Mouse (Mus musculus) heart, embryonic 16.5 days (tissue): ENCODE measurements around the gene Prr15l. TPM values are rescaled to one million over a fixed set of nuclear protein-coding genes. Genes with fewer than 3 reads are reported as not detected.
A peak's percentile ranks its signal among the peaks of the same experiment; 100 is the strongest.

Experiments
- ATAC-seq: fragments of 200-750 bp; cut with Nextera tagmentation; replicated peaks from 2 replicates; pipeline ENCODE4 v1.8.0; 2017; ENCODE audit warnings: moderate number of reproducible peaks; ENCODE audit not compliant: insufficient read depth, low FRiP score; ENCODE audit errors: extremely low read depth
- H3K27ac ChIP-seq: fragments of 300-500 bp; sonication (generic); 2 replicates; pipeline ENCODE4 v1.5.1; 2014; ENCODE audit warnings: mild to moderate bottlenecking, low read length, control low read depth, moderate library complexity
- H3K27me3 ChIP-seq: fragments of 300-500 bp; sonication (generic); 2 replicates; pipeline ENCODE4 v1.6.1; 2014; ENCODE audit warnings: low read length, mixed read lengths; ENCODE audit not compliant: control insufficient read depth, insufficient read depth
- H3K36me3 ChIP-seq: fragments of 300-500 bp; sonication (generic); 2 replicates; pipeline ENCODE4 v1.6.1; 2014; ENCODE audit not compliant: control insufficient read depth, insufficient read depth
- H3K4me1 ChIP-seq: fragments of 300-500 bp; sonication (generic); 2 replicates; pipeline ENCODE4 v1.6.1; 2014; ENCODE audit warnings: low read length, mixed read lengths; ENCODE audit not compliant: control insufficient read depth, insufficient read depth
- H3K4me2 ChIP-seq: fragments of 300-500 bp; sonication (generic); 2 replicates; pipeline ENCODE4 v1.6.1; 2014; ENCODE audit warnings: low read depth, mild to moderate bottlenecking, control low read depth, low read length
- H3K4me3 ChIP-seq: fragments of 300-500 bp; sonication (generic); 2 replicates; pipeline ENCODE4 v1.5.1; 2014; ENCODE audit warnings: mild to moderate bottlenecking, control low read depth, low read length
- H3K9ac ChIP-seq: fragments of 300-500 bp; sonication (generic); 2 replicates; pipeline ENCODE4 v1.6.1; 2014; ENCODE audit warnings: low read length, control low read depth
- H3K9me3 ChIP-seq: fragments of 300-500 bp; sonication (generic); replicated peaks from 2 replicates; pipeline ENCODE4 v1.6.1; 2016; ENCODE audit warnings: low read length; ENCODE audit not compliant: control insufficient read depth
- WGBS: fragments of 180-500 bp; shearing (Covaris S2); extraction: QIAGEN DNeasy Blood & Tissue Kit; methylation state at CpG from one replicate; pipeline ENCODE4 v1.1.7; 2014; 5-methylcytosine and 5-hydroxymethylcytosine counted together
- polyA plus RNA-seq: library from polyadenylated mRNA; unstranded; fragments of >200 nt; fragmentation: Nextera tagmentation; extraction: Ambion mirVana; gene quantifications from 2 replicates; pipeline ENCODE4 v1.2.1, GENCODE M21; 2015

Prr15l gene
- polyA plus RNA-seq, 1 experiment from 2014 or later, result 1.0 TPM

DNA sequence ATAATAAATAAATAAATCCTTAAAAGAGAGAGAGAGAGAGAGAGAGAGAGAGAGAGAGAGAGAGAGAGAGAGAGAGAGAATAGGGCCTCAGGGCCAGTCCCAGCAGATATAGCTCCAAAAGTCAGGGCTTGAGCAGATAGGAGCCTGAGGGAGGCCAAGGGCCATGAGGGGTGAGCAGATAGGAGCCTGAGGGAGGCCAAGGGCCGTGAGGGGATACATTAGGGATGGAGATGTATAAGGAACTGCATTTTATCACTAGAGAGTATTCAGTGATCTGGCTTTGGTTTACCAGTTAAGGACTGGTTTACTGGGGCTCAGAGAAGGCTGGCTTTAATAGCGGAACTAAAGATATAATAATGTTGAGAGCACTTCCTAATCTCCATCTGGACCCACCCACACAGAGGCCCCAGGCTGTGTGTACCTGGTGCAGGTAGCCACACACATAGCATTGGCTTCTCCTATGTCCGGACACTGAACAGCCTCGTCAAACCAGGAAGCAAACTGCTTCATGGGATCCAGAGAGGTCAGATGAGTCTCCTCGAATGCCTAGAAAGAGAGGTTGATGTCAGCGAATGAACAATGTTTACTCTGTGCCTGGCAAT, 14.2 kb downstream of the Prr15l start:
- no peak overlapping the region for H3K9ac ChIP-seq
- WGBS, result 75% methylated on average over 6 of the region's 6 CpGs
- ATAC-seq, result no peak
- H3K9me3 ChIP-seq, result no peaks in the 10 kb centered on the region
- no peak overlapping the region for H3K4me2 ChIP-seq
- H3K27me3 ChIP-seq, result no peaks in the 10 kb centered on the region
- no peak overlapping the region for H3K4me3 ChIP-seq
- H3K4me1 ChIP-seq, result peaks cover 3% of the 10 kb centered on the region; the same call in 1 of the 2 replicates
- no peak overlapping the region for H3K27ac ChIP-seq
- H3K36me3 ChIP-seq, result no peaks in the 10 kb centered on the region

DNA sequence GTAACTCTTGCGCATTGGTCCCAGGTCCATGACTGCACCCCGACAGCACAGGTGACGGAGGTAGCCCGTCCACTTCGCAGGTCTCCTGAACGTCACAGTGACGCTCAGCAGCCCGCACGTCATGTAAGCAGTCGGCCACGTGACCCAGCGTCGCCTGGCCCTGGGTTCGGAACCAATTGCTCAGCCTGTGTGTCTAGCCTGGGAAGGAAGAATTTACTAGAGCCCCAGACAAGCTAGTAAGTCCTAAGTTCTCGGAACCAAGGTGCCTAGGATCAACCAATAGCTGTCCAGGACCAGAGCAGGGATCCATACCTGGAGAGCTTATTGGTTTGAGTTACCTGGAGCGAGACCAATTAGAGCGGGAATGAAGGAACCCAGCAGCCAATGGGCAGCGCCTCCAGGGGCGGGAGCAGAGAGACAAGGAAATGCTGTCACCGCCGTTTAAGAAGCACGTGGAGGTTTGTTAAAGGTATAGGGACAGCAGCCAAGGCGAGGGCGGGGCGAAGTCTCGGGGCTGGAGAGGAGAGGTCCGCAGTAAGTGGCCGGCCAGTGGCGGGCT, 15.9 kb downstream of the Prr15l start, which contains the start of gene Pnpo:
Gene Pnpo (minus strand): TSS at position 241 of the 559 bp plus-strand sequence.
- Histone ChIP-seq H3K4me2 (peak within 1 kb of the TSS; percentile 97), H3K9me3 (no peaks in the 10 kb centered on the region), H3K4me1 (peaks cover 3% of the 10 kb centered on the region; the same call in 1 of the 2 replicates), H3K27me3 (no peaks in the 10 kb centered on the region), H3K36me3 (no peaks in the 10 kb centered on the region), H3K9ac (peak within 1 kb of the TSS; percentile 79), H3K27ac (peak within 1 kb of the TSS; percentile 36), H3K4me3 (peak within 1 kb of the TSS; percentile 70)
- WGBS, result 0% methylated on average over 29 of the region's 29 CpGs
- ATAC-seq, result peak; percentile 98

DNA sequence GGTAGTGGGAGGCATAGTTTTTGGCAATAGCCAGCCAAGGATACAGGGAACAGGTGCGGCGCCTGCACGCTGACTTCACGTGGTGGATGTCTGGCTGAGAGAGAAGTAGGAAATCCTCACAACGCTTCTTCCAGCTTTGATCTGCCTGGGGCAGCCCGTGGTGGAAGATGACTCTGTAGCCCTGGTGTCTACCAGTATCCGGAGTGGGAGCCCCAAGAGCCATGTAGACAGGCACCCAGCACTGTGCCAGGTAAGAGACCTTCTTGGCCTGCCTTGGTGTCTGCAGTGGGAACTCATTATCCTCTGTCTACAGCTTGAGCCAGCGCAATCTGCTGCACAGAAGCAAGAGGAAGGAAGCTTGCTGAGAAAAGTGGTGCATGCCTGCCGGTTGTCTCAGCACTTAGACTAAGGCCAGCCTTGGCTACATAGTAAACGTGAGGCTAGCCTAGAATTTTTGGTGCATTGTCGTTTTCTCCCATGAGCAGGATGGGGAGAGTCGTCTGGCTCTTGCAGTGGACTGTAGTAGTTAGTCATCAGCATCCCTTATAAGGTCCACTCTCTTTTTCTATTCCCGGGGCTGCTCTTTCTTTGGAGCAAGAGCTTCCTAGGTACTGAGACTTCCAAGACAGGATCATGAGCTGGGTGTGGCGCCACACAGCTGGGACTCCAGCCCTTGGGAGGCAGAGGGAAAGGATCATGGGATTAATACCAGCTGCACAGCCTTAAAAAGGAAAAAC, 17.1 kb downstream of the Prr15l start:
- Histone ChIP-seq H3K27me3 (no peaks in the 10 kb centered on the region), H3K9me3 (no peaks in the 10 kb centered on the region), H3K36me3 (no peaks in the 10 kb centered on the region), H3K27ac (no peak overlapping the region; the same call in 1 of the 2 replicates), H3K4me2 (peak overlapping the region; percentile 97), H3K4me1 (peaks cover 3% of the 10 kb centered on the region; the same call in 1 of the 2 replicates), H3K4me3 (peak overlapping the region; percentile 70), H3K9ac (peak overlapping the region; percentile 75)
- WGBS, result 70% methylated on average over 14 of the region's 14 CpGs
- ATAC-seq, result no peak

DNA sequence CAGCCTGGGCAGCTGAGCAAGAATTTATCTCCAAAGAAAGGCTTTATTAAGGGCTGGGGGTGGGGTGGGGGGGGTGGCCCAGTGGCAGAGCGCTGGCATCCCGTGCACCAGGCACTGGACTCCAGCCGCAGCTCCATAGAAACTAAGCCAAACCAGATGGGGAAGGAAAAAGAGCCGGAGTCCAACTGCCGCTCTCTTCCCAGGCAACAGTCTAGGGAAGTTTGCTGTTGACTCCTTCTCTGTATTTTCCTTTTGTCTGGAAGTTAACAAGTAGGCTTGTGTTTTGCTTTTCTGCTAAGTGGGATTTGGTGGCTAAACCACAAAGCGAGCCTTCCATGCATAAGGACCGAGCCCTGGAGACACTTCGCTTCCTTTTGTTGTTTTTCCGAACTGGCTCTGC, 18.6 kb downstream of the Prr15l start:
- Histone ChIP-seq H3K27ac (no peak overlapping the region), H3K9me3 (no peaks in the 10 kb centered on the region), H3K9ac (no peak overlapping the region), H3K36me3 (peaks cover 9% of the 10 kb centered on the region), H3K4me1 (peaks cover 3% of the 10 kb centered on the region; the same call in 1 of the 2 replicates), H3K4me2 (no peak overlapping the region), H3K4me3 (no peak overlapping the region), H3K27me3 (no peaks in the 10 kb centered on the region)
- no peak for ATAC-seq
- WGBS, result 79% methylated on average over 9 of the region's 9 CpGs

DNA sequence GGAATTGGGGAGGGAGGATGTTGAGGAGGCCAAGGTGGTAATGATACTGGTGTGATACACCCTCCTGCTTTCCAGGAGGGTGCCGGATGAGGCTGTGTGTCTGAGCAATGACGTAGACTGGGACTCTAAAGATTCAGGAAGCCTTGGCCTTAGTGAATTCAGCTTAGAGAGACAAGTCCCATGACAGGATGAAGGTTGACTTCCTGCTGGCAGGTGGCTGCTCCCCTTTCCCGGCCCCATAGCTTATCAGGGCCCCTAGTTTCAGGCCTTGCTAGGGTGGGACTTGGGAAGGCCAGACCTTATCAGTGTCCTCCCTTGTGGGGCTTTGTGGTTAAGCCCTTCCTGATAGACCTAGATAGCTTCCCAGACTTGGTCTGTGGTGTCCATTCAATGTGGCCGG, 19.9 kb downstream of the Prr15l start:
- Histone ChIP-seq H3K9ac (no peak overlapping the region), H3K4me2 (no peak overlapping the region), H3K36me3 (peaks cover 14% of the 10 kb centered on the region), H3K27ac (no peak overlapping the region), H3K4me3 (no peak overlapping the region), H3K9me3 (no peaks in the 10 kb centered on the region), H3K4me1 (peaks cover 3% of the 10 kb centered on the region; the same call in 1 of the 2 replicates), H3K27me3 (no peaks in the 10 kb centered on the region)
- 71% methylated on average over 4 of the region's 4 CpGs for WGBS
- ATAC-seq, result no peak

DNA sequence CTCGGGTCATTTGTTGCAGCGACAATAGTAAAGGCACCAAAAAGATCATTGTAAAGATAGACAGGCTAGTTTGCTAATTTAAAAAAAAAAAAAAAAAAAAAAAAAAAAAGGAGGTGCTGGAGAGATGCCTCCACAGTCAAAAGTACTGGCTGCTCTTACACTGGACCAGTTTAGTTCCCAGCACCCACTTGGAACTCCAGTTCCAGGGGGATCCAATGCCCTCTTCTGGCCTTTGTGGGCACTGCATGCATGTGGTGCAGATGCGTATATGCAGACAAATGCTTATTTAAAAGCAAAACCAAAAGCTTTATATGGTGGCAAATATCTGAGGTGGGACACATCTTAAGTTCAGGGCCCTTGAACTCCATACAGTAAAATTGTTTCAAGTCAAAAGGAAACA, 22.9 kb downstream of the Prr15l start:
- H3K36me3 ChIP-seq, result peaks cover 29% of the 10 kb centered on the region
- WGBS, result 98% methylated on average over 3 of the region's 3 CpGs
- ATAC-seq, result no peak

DNA sequence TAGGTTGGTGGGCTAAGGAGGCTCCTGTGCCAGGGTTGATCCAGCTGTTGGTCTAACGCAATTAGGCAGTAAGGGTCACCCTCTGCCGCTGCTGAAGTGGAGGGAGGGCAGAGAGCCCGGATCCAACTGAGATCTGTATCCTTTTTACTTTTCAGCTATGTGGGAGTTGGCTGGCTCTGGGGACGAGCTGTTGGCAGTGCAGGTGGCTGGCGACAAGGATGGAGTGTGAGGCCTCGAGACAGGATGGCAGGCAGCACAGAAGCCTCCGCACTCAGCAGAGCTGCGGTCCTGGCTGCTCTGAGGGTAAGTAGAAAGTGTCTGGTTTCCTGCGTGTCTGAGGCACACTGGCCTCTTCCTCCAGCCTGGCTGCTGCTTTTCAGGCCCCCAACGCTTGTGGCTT, 24.5 kb downstream of the Prr15l start:
- H3K9me3 ChIP-seq, result no peaks in the 10 kb centered on the region
- no peak overlapping the region for H3K9ac ChIP-seq
- peaks cover 41% of the 10 kb centered on the region for H3K36me3 ChIP-seq
- no peak overlapping the region for H3K4me3 ChIP-seq
- ATAC-seq, result no peak
- no peak overlapping the region for H3K27ac ChIP-seq
- H3K27me3 ChIP-seq, result no peaks in the 10 kb centered on the region
- no peaks in the 10 kb centered on the region for H3K4me1 ChIP-seq
- 74% methylated on average over 10 of the region's 10 CpGs for WGBS
- no peak overlapping the region for H3K4me2 ChIP-seq

More for the DNA sequence above, 22.9 kb downstream of the Prr15l start:
- H3K4me2 ChIP-seq, result no peak overlapping the region
- H3K27ac ChIP-seq, result no peak overlapping the region
- no peaks in the 10 kb centered on the region for H3K9me3 ChIP-seq
- H3K9ac ChIP-seq, result no peak overlapping the region
- H3K4me3 ChIP-seq, result no peak overlapping the region
- H3K4me1 ChIP-seq, result no peaks in the 10 kb centered on the region
- H3K27me3 ChIP-seq, result no peaks in the 10 kb centered on the region

DNA sequence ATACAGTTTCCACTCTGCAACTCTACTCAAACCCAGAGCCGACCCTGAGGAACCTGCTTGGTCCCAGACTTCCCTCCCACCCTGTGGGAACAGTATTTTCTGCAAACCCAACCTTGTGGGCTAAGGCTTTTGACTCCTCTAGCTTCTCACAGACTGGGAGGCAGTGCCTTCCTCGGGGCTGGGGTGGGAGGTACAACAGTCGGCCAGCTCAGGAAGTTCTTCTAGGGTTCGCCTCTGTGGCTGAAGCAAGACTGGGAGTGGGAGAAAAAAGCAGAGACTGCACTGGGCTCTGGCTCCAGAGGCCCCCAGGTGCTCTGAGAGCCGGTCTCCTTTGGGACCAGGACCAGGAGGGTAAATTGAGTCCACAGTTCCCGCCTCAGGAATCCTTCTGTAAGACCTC, 25.0 kb downstream of the Prr15l start:
- H3K4me2 ChIP-seq, result no peak overlapping the region
- no peaks in the 10 kb centered on the region for H3K9me3 ChIP-seq
- no peaks in the 10 kb centered on the region for H3K4me1 ChIP-seq
- no peak overlapping the region for H3K9ac ChIP-seq
- no peak for ATAC-seq
- no peak overlapping the region for H3K27ac ChIP-seq
- H3K27me3 ChIP-seq, result no peaks in the 10 kb centered on the region
- 70% methylated on average over 6 of the region's 6 CpGs for WGBS
- peaks cover 44% of the 10 kb centered on the region for H3K36me3 ChIP-seq
- no peak overlapping the region for H3K4me3 ChIP-seq

DNA sequence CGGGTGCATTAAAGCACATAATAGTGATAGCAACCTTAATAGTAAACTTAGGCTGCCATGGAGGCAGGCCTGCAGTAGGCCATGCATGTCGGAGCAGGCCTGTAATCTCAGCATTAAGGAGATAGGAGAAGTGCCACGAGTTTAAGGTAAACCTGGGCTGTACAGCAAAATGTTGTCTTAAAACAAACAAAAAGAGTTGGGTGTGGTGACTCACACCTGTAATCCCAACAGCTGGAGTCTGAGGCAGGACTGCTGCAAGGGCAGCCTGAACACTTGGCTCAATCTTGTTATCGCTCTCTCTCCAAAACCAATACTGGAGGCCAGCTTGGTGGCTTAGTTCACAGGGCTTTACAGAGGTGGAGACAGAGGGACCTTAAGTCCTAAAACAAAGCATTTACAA, 27.2 kb downstream of the Prr15l start:
- WGBS, result 90% methylated on average over 4 of the region's 4 CpGs
- H3K36me3 ChIP-seq, result peaks cover 54% of the 10 kb centered on the region
- H3K27ac ChIP-seq, result no peak overlapping the region
- no peaks in the 10 kb centered on the region for H3K27me3 ChIP-seq
- no peak for ATAC-seq
- no peak overlapping the region for H3K9ac ChIP-seq
- H3K4me3 ChIP-seq, result no peak overlapping the region
- H3K9me3 ChIP-seq, result no peaks in the 10 kb centered on the region
- H3K4me1 ChIP-seq, result no peaks in the 10 kb centered on the region
- H3K4me2 ChIP-seq, result no peak overlapping the region
